Mouse (Mus musculus): ENCODE data around the gene Zfp352. TPM values are rescaled to one million over a fixed set of nuclear protein-coding genes. Genes with fewer than 3 reads are reported as not detected.

The Zfp352 gene
- not detected in 2 replicates for polyA plus RNA-seq (2012; rRNA removed; ENCODE audit: low replicate concordance)

GRCm38 (mm10) chr4:90218520-90218919, at the start of gene Zfp352:
Gene Zfp352, plus strand, starts transcription at chr4:90218820.

Measured in subcutaneous adipose tissue, adult 2 months (tissue).